Mouse (Mus musculus) C2C12 (cell line): ENCODE results near the gene Pcbp3. TPM values are rescaled to one million over a fixed set of nuclear protein-coding genes. Genes with fewer than 3 reads are reported as not detected.

Experiments used
- H3K27me3 ChIP-seq: one replicate; pipeline ENCODE4 v1.6.1; 2011; ENCODE audit not compliant: control insufficient read depth, insufficient read depth, insufficient read length
- H3K36me3 ChIP-seq: one replicate; pipeline ENCODE4 v1.6.1; 2011; ENCODE audit not compliant: control insufficient read depth, insufficient read depth
- H3K4me3 ChIP-seq: one replicate; pipeline ENCODE4 v1.5.1; 2011; ENCODE audit warnings: mild to moderate bottlenecking, control low read depth; ENCODE audit not compliant: poor library complexity, insufficient read depth, severe bottlenecking
- H3K79me2 ChIP-seq: one replicate; pipeline ENCODE4 v1.6.1; 2011; ENCODE audit not compliant: control insufficient read depth, insufficient read depth
- H3K79me3 ChIP-seq: one replicate; pipeline ENCODE4 v1.6.1; 2011; ENCODE audit warnings: low read depth, control low read depth
- H3ac ChIP-seq: one replicate; pipeline ENCODE3; 2011; ENCODE audit warnings: low read depth; ENCODE audit not compliant: control insufficient read depth, insufficient read length
- CEBPB ChIP-seq: IDR thresholded peaks from one replicate; pipeline ENCODE4 v1.6.1; 2011; ENCODE audit warnings: low read depth, mild to moderate bottlenecking, control low read depth, moderate library complexity
- CTCF ChIP-seq: IDR thresholded peaks from one replicate; pipeline ENCODE4 v1.5.1; 2011; ENCODE audit not compliant: control insufficient read depth, insufficient read depth, insufficient read length
- FOSL1 ChIP-seq: IDR thresholded peaks from one replicate; pipeline ENCODE4 v1.8.0; 2011; ENCODE audit warnings: mild to moderate bottlenecking, low read length; ENCODE audit not compliant: poor library complexity, insufficient read depth, severe bottlenecking
- MAX ChIP-seq: IDR thresholded peaks from one replicate; pipeline ENCODE4 v1.6.1; 2011; ENCODE audit warnings: mild to moderate bottlenecking, control low read depth
- MYOD1 ChIP-seq: IDR thresholded peaks from one replicate; pipeline ENCODE4 v1.6.1; 2011; ENCODE audit warnings: low read depth; ENCODE audit not compliant: control insufficient read depth, insufficient read length
- MYOG ChIP-seq: IDR thresholded peaks from one replicate; pipeline ENCODE4 v1.6.1; 2011; ENCODE audit not compliant: control insufficient read depth, insufficient read length; ENCODE audit errors: extremely low read depth
- USF1 ChIP-seq: IDR thresholded peaks from one replicate; pipeline ENCODE4 v1.6.1; 2011; ENCODE audit warnings: low read depth, mild to moderate bottlenecking, control low read depth, moderate library complexity
- polyA plus RNA-seq: library from polyadenylated mRNA; unstranded; fragments of >200 nt; fragmentation: generic; extraction: Trizol; gene quantifications from one replicate; pipeline ENCODE4 v1.2.1, GENCODE M21; 2012; ENCODE audit warnings: missing spikeins

The Pcbp3 gene
- polyA plus RNA-seq, 1 experiment: 9.8 TPM

DNA sequence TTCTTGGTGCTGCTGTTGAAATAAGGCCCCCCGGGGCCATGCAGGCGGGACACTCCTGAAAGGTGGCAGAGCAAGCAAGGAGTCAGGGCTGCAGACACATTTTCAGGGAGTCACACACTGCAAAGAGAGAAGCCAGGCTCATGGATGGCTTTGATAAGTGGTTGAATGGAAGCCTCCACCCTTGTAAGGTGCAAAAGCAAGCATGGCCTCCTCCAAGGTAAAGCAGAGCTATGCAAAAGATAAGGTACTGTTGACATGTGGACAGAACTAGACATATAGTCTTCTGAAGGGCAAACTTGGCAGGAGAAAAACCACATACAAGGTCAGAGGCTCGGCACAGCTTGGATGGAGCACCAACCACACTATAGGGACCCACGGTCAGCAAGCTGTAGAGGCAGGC lies 63.3 kb downstream of the Pcbp3 start:
- H3K4me3 ChIP-seq: no peak overlapping the region
- no peaks in the 10 kb centered on the region for H3K27me3 ChIP-seq
- H3ac ChIP-seq: no peak overlapping the region
- H3K79me3 ChIP-seq: no peaks in the 10 kb centered on the region
- TF ChIP-seq CTCF (no peak), MYOG (no peak), MAX (no peak), CEBPB (no peak), USF1 (no peak)
- no peaks in the 10 kb centered on the region for H3K36me3 ChIP-seq
- no peaks in the 10 kb centered on the region for H3K79me2 ChIP-seq

DNA sequence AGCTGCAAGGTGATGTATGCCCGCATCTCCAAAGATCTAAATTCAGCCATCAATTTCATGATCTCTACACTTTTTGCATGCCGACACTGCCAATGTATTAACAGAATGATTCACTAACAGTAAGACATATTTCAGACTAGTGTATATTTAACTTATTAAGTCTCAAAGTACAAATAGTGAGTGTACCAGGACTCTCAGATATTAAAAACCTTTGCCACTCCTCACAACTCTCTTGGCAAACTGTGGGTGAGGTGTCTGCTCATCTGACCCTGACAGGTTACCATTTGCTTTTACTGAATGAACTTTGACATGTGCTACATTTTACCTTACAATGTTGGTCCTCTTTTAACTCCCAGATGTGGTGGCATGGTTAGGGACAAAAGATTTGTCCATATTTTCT lies 70.2 kb downstream of the Pcbp3 start:
- TF ChIP-seq MYOD1 (no peak), USF1 (no peak), MAX (no peak)
- Histone ChIP-seq H3K79me3 (no peaks in the 10 kb centered on the region), H3K4me3 (no peak overlapping the region), H3K36me3 (no peaks in the 10 kb centered on the region), H3ac (no peak overlapping the region), H3K79me2 (no peaks in the 10 kb centered on the region), H3K27me3 (no peaks in the 10 kb centered on the region)

DNA sequence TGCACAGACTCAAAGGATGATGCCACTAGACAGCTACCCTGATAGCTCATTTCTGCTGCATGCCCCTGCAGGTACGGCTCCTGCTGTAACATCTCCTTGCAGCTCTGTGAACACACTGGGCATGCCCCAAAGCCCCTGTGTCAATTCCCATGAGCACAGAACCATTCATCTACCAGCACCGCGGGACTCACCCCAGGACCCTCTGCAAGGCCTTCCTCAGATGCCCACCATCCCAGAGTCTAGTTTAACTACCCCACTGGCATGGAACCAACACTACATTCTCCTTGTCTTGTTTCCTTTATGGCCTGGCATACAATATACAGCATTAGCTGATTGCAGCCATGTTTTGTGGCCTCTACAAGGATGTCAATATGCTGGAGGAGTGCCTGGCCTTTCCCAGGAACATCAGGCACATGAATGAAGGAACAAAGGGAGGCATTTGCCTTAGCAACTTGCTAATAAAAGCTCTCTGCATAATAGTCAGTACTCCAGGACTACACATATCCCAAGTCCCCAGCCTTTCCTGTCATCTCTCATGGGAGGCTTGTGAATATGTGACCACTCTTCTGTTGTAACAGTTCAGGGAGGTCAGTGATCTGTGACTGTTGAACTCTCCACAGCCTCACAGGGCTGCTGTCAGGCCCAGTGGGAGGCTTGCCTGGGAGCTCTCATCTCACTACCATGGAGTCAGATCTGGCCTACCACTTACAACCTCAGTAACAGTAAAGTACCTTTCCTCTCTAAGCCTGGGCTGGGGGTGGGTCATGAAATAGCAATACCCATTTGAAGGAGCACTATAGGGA lies 78.0 kb downstream of the Pcbp3 start:
- no peak overlapping the region for H3K4me3 ChIP-seq
- H3K79me2 ChIP-seq: no peaks in the 10 kb centered on the region
- no peak overlapping the region for H3ac ChIP-seq
- no peaks in the 10 kb centered on the region for H3K36me3 ChIP-seq
- H3K27me3 ChIP-seq: no peaks in the 10 kb centered on the region
- no peaks in the 10 kb centered on the region for H3K79me3 ChIP-seq
- no peak for TF ChIP-seq MYOG
- no peak for TF ChIP-seq USF1
- TF ChIP-seq CEBPB: no peak
- no peak for TF ChIP-seq CTCF
- no peak for TF ChIP-seq FOSL1
- no peak for TF ChIP-seq MAX

DNA sequence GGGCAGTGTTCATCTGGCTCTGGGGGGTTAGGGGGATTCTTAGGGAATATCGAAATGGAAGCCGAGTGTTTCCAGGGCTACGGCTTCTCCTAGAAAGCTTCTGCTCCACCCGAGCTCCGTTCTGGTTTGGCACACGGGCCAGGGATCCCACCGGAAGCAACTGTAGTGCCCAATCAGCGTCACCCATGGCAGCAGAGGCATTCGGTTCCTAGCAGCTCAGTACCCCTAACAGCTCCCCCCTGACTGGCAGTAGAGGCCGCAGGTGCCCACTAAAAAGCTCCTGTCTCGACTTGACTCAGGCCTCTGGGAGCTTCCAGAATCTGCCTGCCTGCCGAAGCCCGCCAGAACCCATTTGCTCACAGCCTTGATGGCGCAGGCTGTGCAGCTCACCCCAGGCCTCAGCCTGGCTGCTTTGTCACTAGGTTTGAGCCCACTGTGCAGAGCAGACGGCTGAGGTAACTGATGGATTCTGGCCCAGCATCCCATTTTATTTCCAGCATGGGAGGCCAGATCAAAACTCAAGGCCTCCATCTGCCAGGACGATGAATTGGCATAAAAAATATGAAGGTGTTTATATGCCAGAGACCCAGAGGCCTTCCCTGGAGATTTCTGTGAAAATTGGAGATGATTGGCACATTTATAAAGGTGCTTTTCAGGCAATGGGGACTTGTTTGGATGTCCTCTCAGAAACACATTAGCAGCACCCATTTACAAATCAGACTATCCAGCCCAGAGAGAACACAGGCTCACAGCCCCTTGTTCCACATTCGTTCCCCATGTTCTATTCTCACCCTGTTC lies 78.8 kb downstream of the Pcbp3 start:
- Histone ChIP-seq H3K79me3 (no peaks in the 10 kb centered on the region), H3K27me3 (no peaks in the 10 kb centered on the region), H3ac (no peak overlapping the region), H3K36me3 (no peaks in the 10 kb centered on the region), H3K79me2 (no peaks in the 10 kb centered on the region), H3K4me3 (no peak overlapping the region)
- no peak for TF ChIP-seq MYOG

DNA sequence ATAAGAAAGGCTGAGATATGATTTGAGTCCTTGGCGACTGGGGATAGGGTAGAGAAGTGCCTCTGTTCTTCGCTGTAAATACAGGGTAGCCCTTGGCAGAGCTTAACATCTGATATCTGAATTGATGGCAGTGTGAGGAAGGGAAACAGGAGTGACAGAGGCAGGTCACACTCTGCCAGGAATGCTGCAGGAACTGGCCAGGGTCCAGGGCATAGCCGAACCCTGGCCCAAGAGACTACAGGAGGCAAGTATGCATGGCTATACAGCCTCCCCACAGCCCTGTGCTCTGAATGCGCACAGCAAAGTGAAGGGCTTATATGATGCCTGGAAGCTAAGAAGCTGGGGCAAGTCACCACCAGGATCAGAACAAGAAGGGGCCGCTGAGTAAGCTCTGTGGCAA lies 79.8 kb downstream of the Pcbp3 start:
- H3ac ChIP-seq: no peak overlapping the region
- H3K27me3 ChIP-seq: no peaks in the 10 kb centered on the region
- no peaks in the 10 kb centered on the region for H3K79me3 ChIP-seq
- no peak overlapping the region for H3K4me3 ChIP-seq
- no peaks in the 10 kb centered on the region for H3K36me3 ChIP-seq
- H3K79me2 ChIP-seq: no peaks in the 10 kb centered on the region
- TF ChIP-seq MYOG: no peak
- no peak for TF ChIP-seq FOSL1
- no peak for TF ChIP-seq MAX
- TF ChIP-seq USF1: no peak

DNA sequence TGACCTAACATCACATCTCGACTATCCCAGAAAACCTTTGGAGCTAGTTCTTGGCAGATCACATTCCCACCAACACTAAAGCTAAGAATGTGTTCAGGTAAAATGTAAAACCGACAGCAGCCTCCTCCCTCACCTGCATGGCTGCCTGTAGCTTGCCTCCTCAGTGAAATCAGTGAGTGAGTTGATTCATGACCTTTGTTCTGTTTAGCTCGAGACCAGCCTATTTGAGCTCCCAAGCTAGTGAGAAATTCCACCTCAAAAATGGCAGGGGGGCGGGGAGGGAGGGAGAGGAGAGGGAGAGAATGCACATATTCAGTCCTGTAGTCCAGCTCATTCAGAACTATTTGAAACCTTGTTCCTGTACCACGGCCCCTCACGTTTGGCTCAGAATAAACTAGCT lies 86.4 kb downstream of the Pcbp3 start:
- Histone ChIP-seq H3ac (no peak overlapping the region), H3K79me3 (no peaks in the 10 kb centered on the region), H3K79me2 (no peaks in the 10 kb centered on the region), H3K36me3 (no peaks in the 10 kb centered on the region), H3K27me3 (no peaks in the 10 kb centered on the region), H3K4me3 (no peak overlapping the region)
- TF ChIP-seq CTCF: no peak
- TF ChIP-seq USF1: no peak
- no peak for TF ChIP-seq MYOG
- no peak for TF ChIP-seq MYOD1
- TF ChIP-seq CEBPB: no peak
